Mouse (Mus musculus): ENCODE data around the gene Sox15.

DNA sequence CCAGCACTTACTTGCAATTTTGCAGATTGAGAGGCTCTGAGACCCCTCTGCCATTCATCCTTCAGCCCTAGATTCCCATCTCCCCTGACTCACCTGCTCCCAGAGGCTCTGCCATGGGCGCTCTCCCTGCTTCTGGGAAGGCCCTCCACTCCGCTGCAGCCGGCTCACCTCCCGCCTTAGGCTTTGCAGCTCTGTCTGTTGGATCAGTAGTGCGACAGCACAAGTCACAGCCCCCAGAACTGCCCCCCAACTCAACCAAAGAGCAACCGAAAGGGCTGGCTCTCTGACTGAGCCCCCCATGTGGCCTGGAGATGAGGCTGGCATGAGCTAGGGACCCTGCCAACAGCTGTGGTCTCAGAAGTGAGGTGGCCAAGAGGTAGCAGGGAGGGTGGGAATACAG lies 29.8 kb downstream of the Sox15 start:
- TF ChIP-seq CTCF (IDR thresholded peaks at IDR 0.05; ENCODE audit: low read depth) (no peak), EP300 (IDR thresholded peaks at IDR 0.05; ENCODE audit: low read depth) (no peak)
